Mouse (Mus musculus): ENCODE measurements around the gene Park7.

DNA sequence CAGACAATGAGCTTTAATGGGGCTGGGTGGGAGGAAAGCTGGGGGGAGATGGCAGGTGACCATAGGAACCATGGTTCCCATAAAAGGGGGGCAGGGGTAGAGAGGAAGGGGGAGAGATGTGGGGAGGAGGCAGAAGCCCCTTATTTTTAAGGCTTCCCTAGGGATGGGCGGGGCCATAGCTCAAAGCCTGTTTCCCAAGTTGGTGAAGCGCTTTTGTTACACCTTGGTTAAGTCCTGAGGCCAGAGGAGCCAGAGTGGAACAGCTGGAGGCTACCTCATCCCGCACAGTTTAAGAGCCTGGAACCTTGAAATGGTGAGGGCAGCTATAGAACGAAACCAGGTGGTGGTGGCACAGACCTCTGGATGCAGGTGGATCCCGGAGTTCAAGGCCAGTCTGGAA is 26.3 kb downstream of the Park7 start:
- TF ChIP-seq FLI1 (IDR thresholded peaks at IDR 0.05; ENCODE audit: low read length) (no peak), GATA1 (IDR thresholded peaks at IDR 0.05; ENCODE audit: borderline replicate concordance, low read length) (no peak)
